Mouse (Mus musculus) stomach, postnatal 0 days (tissue): ENCODE data around the gene Zcchc9.

Source experiments
- CTCF ChIP-seq: IDR thresholded peaks from 2 replicates; pipeline ENCODE4 v1.5.1; 2016; ENCODE audit warnings: antibody characterized with exemption, low read depth, mild to moderate bottlenecking, moderate library complexity
- EP300 ChIP-seq: optimal IDR thresholded peaks from 2 replicates; pipeline ENCODE3; 2016; ENCODE audit warnings: antibody characterized with exemption

DNA sequence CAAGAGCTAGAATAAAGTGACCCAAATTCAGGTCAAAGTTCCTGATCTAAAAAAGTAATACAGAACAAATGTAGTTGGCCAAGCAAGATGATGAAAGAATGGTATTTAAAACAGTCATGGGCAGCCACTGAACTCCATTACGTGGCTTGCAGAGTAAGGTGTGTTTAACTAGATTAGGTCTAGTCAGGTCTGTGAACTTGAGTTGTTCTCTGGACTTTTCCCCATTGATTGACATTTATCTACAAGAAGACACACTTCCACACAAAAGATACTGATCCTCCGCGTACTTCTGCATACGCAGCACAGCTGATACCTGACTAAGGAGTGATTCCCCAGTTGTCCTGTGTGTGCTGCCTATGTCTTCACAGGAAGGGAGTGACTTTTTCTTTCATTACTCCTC lies 41.9 kb downstream of the Zcchc9 start:
- TF ChIP-seq CTCF (no peak), EP300 (no peak)
